Comparison of ENCODE assay signal across 29 mouse cellular contexts in genomic region chr11:106550398-106550797, GRCm38 (mm10).
"Had no signal": no experiment of that assay in that cellular context is flagged by ENCODE, and none has a peak within 500 bp of the region (broad histone marks: within the 10 kb centered on the region; RNA-seq: fewer than 3 reads in every experiment).

No protein-coding gene starts in this region.

- H3K4me3 ChIP-seq: left cerebral cortex, adult 2 months; limb, embryonic 10.5 days; limb, embryonic 12.5 days; limb, embryonic 13.5 days; limb, embryonic 15.5 days; liver, embryonic 12.5 days; liver, embryonic 13.5 days; liver, embryonic 15.5 days; lung, embryonic 15.5 days; megakaryocyte, embryonic 14.5 days; midbrain, embryonic 10.5 days; midbrain, embryonic 12.5 days; midbrain, embryonic 13.5 days; midbrain, embryonic 15.5 days; myocyte had no signal

- ATAC-seq: liver, embryonic 12.5 days; liver, postnatal 0 days; lung, postnatal 0 days; midbrain, embryonic 13.5 days; midbrain, embryonic 15.5 days; midbrain, embryonic 16.5 days had no signal

- H3K9me3 ChIP-seq: limb, embryonic 10.5 days; limb, embryonic 13.5 days; limb, embryonic 15.5 days; liver, embryonic 12.5 days; liver, embryonic 13.5 days; liver, embryonic 15.5 days; lung, embryonic 15.5 days; megakaryocyte, embryonic 14.5 days; midbrain, embryonic 10.5 days; midbrain, embryonic 12.5 days; midbrain, embryonic 13.5 days; midbrain, embryonic 15.5 days had no signal

- H3K36me3 ChIP-seq: midbrain, embryonic 15.5 days had no signal

- H3K27ac ChIP-seq: left cerebral cortex, adult 2 months; limb, embryonic 10.5 days; limb, embryonic 12.5 days; limb, embryonic 13.5 days; limb, embryonic 15.5 days; liver, embryonic 12.5 days; liver, embryonic 13.5 days; liver, embryonic 14.5 days; liver, embryonic 15.5 days; lung, embryonic 15.5 days; macrophage; midbrain, embryonic 10.5 days; midbrain, embryonic 12.5 days; midbrain, embryonic 13.5 days; midbrain, embryonic 15.5 days had no signal

- H3K27me3 ChIP-seq: limb, embryonic 12.5 days; limb, embryonic 13.5 days; limb, embryonic 15.5 days; liver, embryonic 12.5 days; liver, embryonic 13.5 days; liver, embryonic 15.5 days; lung, embryonic 15.5 days; megakaryocyte, embryonic 14.5 days; midbrain, embryonic 12.5 days; midbrain, embryonic 13.5 days; midbrain, embryonic 15.5 days had no signal

- DNase-seq: left cerebral cortex, postnatal 4 days; liver; liver, embryonic 13.5 days; liver, postnatal 0 days; lung, adult 18-20 months; lung, adult 2 months; lung, embryonic 14.5 days; lung, postnatal 10 days; lung, postnatal 14 days; lung, postnatal 36 days; midbrain, embryonic 14.5 days had no signal

- H3K4me1 ChIP-seq: limb, embryonic 12.5 days; midbrain, embryonic 10.5 days; midbrain, embryonic 13.5 days; midbrain, embryonic 15.5 days had no signal
